Mouse (Mus musculus) gonadal fat pad, adult 2 months (tissue): ENCODE results near the gene Il23r. TPM values are rescaled to one million over a fixed set of nuclear protein-coding genes. Genes with fewer than 3 reads are reported as not detected.
"Not testable (repeated sequence)": the region's sequence is repeated elsewhere in the genome, so short reads cannot be mapped to it uniquely, and the experiment has no call there.

ENCODE experiments used
- DNase-seq: peaks from one replicate; pipeline ENCODE4 v3.0.0-alpha.2; 2012; ENCODE audit warnings: low read depth
- polyA plus RNA-seq: library from polyadenylated mRNA; depleted of rRNA; stranded (reverse); fragments of >200 nt; gene quantifications from 2 replicates; pipeline ENCODE4 v1.2.3, GENCODE M21; 2012; rRNA removed

Il23r gene
- polyA plus RNA-seq = 0.11 TPM in 1 of 2 replicates, not detected in the other

DNA sequence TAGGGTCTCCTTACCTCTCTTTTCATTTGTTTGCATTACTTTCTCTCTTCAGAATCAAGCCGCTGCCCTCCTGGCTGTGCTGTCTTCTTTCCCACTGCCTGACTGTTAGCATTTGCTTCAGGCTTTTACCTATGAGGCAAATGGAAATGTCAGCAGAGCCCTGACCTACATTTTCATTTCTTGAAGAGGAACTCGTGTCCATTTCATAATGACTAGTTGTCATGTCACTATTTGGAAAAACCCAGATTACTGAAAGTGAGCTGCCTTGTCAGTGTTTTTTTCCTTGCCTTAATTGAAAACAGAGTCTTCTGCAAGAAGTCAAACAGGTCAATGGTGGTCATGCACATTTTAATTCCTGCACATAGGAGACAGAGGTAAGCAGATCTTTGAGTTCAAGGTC is at the start of gene Il23r:
Il23r (minus strand) TSS at position 101 of the 400 bp plus-strand sequence.
- DNase-seq = no peak

DNA sequence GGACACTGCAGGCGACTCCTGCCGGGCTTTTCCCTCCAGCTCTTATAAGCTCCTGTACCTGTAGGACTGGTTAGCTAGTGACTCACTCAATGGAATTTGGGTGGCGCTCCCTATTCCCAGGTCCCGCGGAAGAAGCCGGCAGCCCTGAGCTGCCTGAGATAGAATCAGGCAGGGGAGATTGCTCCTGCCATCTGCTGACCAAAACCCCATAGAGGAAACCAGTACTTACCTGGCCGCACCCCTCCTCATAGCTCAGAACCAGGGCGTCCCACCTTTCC is 44.1 kb upstream of the Il23r start, which contains the start of gene Tacstd2:
Tacstd2 (minus strand) TSS at position 20 of the 278 bp plus-strand sequence.
- peak; percentile 42 for DNase-seq

DNA sequence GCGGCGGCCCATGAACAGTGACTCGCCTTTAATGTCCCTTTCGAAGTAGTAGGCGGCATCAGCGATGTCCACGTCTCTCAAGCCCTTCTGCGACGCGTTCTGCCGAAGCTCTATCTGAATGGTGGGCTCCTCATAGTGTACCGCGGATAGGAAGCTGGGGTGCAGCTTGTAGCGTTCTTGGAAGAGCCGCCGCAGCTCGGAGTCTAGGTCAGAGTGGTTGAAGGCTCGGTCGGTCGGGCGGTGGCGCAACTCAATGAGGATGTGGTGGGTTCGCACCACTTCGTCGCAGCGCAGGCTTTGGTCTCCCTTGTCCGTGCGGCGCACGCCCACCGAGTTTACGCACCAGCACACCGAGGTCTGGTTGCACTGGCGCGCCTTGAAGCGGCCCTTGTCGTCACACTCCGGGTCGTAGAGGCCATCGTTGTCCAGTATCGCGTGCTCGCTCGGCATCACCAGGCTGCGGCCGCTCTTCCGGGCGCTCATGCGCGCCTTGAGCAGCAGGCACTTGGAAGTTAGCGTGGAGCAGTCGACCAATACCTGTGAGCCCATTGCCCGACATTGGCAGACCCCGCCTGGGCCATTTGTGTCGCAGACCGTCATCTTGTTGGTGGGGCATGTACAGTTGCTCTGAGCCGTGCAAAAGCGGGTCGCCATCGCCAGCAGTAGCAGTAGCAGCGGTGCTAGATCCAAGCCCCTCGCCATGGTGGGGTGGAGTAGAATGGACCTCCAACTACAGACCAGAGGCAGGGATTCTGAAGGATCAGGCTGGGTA is 43.5 kb upstream of the Il23r start:
- no peak for DNase-seq

DNA sequence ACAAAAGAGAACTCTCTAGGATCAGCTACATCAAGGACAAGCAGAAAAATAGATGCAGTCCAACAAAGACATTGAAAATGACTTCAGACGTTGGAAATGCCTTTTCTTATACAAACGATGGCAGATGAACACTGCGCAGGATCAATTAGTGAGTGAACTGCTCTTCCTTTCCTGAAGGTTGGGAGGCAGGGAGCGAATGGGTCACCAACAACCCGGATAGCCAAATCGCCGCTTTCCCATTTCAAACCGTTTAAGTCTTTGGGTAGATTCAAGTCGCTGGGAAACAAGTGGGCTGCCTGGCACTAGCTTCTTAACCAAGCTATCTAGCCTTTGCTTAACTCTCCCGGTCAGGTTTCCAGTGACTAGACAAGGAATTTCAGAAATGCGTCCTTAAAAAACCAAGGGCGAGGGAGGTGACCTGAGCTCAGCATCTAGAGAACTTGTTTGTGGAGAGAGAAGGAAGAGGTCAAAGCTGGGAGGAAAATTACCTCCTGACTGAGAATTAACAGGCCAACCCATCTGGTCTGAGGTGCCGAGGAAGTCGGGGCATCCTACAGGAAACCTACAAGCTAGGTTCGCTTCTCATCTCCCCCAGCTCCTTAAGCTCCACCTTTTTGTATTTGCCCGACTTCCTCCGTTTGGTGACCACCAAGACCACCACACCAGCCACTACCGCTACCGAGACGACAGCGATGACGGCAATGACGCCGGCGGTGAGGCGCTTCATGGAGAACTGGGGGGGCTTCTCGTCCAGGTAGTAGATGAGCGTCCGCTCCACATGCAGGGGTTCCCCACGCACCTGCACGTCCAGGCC is 42.7 kb upstream of the Il23r start:
- DNase-seq = no peak

DNA sequence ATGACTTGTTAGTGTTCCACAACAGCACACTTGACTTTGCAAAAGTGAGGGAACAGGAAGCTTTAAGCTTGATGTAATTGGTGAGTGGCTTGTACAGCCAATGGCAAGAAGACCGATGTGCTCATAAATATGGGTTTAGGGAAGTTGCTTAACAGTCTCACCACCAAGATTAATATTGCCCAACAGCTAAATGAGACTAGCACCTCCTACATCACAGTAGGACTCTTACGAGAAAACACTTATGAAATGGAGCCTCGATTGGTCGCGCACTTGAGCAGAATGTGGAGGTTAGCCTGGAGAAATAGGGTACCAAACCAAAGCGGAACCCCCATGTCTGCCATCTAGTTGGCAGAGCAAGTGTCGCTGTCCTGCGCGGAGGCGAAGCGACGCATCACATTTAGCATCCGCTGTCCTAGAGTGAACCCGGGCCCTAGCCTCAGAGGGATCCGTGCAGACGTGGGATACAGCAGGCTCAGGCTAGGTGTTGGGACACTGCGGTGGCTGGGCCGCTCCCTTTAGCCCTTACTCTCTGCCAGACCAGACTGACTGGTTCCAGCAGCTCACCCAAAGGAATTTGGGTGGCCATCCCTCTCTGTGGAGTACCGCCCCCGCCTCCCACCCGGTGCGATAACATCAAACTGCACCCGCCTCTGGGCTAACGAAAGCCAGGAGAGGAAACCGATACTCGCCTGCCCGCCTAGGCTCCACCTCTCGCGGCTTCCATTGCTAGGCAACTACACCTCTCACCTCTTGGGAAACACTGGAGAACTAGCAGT is 41.2 kb upstream of the Il23r start:
- peak; percentile 95 for DNase-seq

DNA sequence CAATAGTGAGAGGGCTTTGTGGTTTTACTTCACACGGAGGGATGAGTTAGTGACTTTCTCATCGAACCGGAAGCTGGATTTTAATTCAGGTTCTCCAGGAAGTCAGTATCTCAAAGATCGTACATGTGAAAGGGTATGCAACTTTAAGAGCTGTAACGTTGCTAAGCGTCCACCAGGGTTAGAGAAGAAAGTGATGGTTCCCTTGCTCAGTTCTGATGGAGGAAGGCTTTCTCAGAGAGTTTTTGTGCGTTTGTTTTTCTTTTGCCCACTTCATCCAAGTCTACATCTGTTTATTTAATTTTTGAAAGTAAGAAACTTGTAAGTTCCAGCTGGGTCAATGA is 40.1 kb upstream of the Il23r start:
- DNase-seq = peak; percentile 14

DNA sequence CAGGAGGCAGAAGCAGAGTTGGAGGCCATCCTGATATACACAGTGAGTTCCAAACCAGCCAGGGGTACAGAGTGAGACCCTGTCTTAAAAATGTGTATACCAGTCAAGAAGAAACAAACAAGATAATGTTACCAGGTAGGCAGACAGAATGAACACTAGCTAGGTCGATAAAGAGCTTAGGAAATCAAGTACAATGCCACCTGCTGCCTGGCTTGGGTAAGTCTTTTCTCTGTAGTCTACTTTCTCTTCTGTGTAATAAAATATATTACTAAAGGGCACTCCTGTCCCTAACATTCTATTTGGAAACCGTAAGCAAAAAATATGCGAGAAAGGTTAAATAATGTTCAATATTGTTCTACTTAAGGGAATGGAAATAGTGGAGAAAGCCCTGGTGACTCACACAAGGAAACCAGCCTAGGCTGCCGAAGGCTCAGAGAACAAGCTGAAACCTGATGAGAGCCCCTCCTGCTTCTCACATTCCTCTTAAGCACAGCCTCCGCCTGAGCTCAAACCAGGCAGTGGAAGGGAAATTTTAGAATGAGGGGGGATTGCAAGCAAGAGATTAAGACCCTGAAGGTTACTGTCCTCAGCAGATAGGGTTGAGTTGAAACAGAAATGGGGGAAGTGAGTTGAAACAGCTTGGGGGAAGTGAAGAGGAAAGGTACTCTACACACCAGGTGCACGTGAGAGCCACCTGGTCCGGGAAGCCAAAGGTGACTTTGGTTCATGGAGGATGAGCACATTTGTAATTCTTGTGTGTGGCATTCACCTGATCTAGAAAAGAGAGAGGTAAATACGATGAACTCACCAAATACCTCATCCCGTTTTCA is 39.6 kb upstream of the Il23r start:
- peak; percentile 54 for DNase-seq

DNA sequence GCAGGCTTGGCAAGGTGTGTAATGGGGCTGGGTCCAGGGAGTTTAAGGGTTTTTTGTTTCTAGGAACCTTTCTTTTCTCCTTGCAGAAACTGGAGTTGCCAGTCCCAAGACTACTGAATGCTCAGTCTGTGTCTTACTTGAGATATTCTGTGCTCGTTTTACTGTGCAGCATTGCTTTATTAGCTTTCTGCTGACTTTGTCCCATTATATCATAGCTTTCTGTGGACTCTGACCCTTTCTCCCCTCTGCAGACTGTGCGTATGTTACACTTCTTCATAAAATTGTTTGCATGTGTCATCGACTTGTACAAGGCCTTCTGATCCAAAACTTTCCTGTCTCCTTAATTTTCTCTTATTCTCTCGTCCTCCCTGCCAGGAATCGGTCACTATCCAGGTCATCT is 34.7 kb upstream of the Il23r start:
- no peak for DNase-seq

DNA sequence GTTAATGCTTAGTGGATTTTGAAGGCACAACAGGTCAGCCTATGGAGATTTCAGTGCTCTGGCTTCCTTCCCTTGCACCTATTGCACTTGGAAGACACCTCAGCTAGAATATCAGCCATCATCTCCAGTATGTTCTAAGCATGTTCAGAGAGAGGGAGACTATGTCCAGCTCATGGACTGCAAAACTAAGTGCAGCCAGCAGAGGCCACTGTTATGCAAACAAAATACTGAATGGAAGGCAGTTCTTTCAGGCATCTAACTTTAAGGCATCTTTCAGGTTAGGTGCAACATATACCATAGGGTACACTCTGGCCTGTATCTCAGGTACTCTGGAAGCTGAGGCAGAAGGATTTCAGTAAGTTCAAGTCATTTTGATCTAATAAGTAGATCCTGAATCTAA is 19.1 kb upstream of the Il23r start:
- peak; percentile 10 for DNase-seq

DNA sequence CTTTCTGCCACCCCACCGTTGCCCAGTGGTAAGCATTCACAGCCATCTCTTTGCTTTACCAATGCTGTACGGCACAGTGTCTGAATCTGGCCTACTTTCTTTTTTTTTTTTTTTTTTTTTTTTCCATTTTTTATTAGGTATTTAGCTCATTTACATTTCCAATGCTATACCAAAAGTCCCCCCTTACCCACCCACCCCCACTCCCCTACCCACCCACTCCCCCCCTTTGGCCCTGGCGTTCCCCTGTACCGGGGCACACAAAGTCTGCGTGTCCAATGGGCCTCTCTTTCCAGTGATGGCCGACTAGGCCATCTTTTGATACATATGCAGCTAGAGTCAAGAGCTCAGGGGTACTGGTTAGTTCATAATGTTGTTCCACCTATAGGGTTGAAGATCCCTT is 10.3 kb upstream of the Il23r start:
- not testable (repeated sequence) for DNase-seq

DNA sequence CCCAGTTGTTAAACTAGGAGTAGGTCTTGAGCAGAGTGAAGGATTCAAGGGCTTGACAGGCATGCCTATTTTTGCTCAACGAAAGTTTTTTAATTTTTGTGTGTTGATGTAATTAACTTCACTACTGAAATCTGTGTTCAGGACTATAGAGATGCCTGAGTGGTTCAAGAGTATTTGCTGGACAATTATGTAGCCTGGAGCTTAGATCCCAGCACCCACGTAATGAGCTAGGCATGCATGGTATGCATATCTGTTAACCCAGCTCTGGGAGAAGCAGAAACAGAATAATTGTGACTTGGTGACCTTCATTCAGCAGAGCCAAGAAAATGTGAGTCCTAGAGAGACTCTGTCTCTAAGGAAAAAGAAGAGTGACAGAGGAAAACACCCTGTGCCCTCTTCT is 10.6 kb downstream of the Il23r start:
- no peak for DNase-seq

DNA sequence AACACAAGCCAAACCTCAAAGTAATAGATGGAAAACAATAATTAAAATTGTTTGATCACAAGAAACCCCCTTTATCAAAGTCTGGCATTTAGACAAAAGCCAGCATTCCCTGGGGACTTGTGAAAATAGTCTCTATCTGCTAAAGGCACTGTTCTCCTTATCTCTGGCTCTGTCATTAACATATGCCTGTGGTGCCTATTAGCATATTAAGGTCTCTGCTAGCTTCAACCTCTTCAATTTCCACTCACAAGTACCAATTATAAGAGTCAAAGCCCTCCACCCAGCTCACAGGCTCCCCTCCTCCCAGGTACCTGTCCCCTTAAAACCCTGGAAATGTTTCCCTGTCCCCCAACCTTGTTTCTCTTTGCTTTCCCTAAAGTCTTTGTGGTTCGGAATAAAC is 20.4 kb downstream of the Il23r start:
- no peak for DNase-seq

DNA sequence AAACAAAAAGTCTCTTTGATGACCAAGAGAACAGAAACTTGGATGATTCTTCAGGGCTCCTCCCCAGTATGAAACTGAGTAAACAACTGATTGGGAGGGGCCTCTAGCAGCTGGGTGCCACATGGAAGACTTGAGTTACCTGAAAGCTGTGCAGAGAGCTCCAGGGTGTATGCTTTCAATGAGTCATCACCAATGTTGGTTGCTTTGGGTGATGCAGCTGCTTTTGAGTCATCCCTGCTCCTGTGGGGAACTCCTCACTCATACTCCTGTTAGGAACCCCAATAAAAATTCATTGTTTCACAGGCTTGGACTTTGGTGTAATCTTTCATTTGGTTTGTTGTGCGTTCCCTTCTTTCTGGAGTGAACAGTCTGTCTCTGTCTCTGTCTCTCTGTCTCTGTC is 32.2 kb downstream of the Il23r start:
- no peak for DNase-seq

DNA sequence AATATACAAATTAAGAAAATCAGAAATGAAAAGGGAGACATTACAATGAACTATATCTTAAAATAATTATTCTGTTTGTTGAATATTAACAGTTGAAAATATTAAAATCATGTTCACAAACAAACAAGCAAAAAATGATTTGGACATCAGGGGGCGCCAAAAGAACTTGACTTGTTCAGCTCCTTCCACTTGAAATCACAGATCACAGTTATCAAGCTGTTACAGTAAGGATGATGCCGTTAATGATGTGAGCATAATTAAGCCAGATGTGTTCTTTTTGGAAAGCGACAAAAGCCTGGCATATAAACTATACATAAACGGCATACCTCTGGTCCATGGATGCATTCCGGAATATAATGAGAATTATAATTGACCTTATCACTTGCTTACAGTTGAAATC is 40.3 kb downstream of the Il23r start:
- DNase-seq = no peak

DNA sequence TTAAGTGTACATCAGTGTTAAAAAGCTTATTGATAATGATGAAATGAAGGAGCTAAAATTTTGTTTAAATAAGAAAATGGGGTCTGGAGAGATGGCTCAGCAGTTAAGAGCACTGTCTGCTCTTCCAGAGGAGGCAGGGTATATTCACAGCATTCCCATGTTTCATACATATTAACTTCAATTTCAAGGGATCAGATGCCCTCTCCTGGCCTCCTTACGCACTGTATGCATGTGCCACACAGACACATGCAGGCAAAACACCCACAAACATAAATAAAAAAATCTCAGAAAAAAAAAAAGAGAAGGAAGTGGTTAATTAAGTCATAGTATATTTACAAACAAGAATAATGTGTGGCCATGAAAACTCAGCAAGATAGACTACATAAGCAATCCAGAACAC is 45.8 kb downstream of the Il23r start:
- no peak for DNase-seq

DNA sequence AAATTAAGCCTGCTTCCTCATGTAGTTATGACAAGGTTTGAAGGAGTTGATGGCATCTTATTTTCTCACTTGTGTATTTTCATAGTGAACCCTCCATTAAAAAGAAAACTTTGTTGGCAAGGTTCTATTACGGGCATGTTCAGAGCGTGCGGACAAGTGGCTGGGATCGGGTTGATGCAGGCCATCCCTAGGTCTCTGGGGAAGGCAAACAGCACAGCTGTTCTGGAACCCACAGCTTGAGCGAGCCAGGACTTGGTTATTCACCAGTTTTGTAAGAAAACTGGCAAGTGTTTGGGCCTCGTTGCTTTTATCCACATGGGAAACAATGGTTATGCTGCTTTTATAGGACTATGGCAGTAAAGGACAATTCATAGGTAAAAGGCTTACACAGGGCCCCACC is 48.5 kb downstream of the Il23r start:
- DNase-seq = no peak

DNA sequence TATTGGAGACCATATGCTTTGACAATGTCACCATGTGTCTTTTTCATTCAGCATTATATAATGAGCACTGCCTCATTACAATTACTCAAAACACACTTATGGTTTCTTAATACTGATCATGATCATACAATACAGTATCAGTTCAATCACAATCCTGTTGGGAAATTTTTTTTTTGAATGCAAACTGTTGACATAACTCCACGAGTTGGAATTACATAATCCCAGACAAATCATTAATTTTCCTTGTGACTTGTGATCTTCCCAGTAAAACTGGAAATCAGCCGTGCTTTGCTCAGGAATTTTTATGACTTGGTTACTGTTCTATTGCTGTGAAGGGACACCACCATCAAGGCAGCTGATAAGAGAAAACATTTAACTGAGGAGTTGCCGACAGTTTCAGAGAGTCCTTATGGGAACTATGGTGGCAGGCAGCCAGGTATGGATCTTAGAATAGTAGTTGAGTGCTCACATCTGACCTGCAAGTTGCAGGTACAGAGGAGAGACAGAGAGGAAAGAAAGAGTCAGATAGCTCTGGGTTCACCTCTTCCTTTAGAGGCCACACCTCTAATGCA is 53.8 kb downstream of the Il23r start:
- peak; percentile 57 for DNase-seq

DNA sequence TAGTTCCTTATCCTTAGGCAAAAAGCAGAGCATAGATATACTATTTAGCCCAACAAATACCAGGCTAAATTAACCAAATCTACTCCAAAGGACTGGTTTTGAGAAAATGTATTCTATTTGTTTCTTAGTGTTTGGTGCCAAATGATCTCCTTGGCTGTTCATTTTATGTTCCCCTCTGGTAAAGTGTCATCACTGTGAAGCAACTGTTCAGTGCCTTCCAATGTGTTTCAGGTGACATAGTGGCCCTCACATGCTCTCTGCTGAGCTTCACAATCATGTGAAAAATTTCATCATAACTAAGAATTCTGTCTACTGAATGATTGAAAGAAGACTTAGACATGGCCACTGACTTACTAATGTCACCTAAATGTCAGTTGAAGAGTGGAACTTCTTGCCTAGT is 54.6 kb downstream of the Il23r start:
- peak; percentile 55 for DNase-seq

DNA sequence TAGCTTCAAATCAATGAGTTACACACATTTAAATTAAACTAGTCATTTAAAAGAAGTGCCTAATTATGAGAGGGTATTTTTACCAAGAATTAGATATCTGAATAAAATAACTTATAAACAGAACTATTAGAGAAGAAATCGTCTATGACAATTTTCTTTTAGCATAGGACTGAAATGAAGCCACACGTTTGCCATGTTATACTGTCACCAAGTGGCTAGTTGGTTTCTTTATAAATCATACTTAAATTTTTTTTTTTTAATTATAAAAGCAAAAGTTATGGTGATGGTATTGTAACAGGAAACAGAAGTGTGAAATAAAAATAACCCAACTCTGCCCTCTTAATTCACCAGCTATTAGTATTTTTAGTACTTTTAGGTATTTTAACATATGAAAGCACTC is 55.4 kb downstream of the Il23r start:
- DNase-seq = no peak

DNA sequence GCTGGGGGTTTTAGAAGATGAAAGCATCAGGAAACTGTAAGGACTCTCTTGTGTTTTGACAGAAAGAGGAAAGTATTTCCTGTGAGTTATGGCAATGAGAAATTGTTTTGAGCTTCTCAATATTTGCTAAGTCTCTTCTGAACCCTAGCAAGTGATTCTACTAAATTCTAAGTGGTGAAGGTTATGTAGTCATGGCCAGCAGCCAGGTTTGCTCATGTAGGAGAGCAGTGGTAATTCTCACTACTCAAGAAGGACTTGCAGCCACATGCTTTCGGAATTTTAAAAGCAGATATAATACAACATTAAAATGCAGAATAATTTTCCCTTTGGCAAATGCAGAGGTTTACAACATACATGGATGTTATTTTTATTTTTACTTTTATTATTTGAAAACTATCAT is 55.9 kb downstream of the Il23r start:
- DNase-seq = no peak

DNA sequence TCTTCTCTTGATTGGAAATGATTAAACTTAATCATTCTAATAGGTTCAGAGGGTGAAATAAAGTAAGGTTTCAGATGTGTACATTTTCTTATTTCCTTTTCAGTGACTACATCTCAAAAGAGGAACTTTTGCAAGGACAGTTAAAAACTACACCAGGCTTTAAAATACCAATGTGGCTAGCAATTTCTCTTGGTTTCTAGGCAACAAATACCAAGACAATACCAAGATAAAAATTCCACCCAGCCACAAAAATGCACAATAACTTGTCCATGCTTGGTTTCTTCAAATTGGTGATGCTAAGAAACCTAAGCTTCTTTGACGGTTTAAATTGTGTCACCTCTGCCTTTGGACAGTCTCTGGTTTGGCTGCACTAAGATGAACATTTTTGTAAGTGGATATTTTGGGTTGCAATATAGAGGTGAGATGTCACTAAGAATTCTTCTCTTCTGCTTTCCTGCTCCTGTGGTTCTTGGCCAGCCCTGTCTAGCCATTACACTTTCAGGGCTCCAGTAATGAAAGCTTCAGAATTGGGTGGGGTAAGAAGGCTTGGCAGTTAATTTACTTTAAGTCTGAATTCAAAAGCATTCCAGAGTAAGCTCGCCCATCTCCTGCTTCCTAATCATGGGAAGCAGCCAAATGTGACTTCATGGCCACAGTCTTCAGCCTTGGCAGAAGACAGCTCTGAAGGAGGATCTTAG is 56.8 kb downstream of the Il23r start:
- no peak for DNase-seq
